Mouse (Mus musculus): ENCODE data around the gene Pla2g3.
A peak's percentile ranks its signal among the peaks of the same experiment; 100 is the strongest.

Pla2g3 gene

GRCm38 (mm10) chr11:3519756-3520398 is 31.8 kb downstream of the Pla2g3 start:
- no peak for DNase-seq (ENCODE audit: low read depth, low spot score)

DNA sequence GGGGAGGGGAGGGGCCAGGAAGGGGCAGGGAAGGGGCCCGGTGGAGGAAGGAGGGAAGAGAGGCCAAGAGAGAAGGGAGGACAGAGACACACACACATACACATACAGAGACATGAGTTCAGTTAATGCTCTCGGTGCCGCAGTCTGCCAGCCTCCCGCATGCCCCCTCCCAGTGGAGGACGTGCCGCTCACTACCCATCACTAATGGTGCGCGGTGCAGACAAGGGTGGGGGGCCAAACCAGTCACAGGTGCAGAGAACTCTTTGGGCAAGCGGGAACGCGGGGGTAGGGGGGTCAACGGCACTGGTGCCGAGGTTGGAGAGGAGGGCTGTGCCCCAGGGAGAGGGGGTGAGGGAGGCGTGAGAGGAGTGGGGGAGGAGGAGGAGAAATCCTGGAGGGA is 32.8 kb downstream of the Pla2g3 start:
- no peak for DNase-seq (ENCODE audit: low read depth, low spot score)

DNA sequence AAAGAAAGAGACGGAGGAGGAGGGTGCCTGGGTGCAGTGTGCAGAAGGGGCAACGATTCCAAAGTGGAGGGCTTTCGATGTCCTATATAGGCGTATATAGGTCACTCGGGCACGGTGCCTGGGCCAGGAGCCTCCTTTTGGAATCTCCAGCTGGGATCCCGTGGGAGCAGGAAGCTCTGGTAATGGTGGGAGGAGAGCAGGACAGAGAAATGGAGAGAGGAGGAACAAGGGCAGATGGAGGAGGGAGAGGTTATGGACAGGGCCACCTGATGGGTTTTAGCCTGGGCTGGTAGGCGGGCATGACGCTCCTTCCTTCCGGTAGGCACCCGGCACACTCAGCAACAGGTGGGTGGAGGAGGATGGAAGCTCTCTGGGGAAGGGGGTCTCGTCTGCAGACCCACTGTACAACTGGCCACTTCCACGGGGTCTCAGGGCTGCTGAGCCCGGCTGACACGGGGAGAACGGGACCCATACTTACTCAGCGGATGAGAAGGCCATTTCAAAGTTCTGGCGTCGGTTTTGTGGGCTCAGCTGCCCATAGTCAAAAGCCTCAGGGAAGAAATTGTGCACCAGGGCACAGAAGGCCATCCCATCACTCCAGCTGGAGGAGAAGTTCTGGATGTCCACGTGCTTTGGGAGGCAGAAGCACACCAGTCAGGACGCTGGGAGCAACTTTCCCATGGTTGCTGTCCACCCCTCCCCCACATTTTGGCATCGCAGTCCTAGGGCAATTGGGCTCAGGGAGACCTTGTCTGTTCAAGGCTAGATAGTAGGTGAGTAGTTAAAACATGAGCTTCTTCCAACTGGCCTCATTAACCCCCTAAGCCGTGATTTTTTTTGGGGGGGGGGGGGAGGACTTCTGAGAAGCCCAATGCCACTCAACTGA is 33.5 kb downstream of the Pla2g3 start:
- DNase-seq (ENCODE audit: low read depth, low spot score) = no peak

GRCm38 (mm10) chr11:3522285-3523000 is 34.4 kb downstream of the Pla2g3 start:
- DNase-seq (ENCODE audit: low read depth, low spot score) = no peak

DNA sequence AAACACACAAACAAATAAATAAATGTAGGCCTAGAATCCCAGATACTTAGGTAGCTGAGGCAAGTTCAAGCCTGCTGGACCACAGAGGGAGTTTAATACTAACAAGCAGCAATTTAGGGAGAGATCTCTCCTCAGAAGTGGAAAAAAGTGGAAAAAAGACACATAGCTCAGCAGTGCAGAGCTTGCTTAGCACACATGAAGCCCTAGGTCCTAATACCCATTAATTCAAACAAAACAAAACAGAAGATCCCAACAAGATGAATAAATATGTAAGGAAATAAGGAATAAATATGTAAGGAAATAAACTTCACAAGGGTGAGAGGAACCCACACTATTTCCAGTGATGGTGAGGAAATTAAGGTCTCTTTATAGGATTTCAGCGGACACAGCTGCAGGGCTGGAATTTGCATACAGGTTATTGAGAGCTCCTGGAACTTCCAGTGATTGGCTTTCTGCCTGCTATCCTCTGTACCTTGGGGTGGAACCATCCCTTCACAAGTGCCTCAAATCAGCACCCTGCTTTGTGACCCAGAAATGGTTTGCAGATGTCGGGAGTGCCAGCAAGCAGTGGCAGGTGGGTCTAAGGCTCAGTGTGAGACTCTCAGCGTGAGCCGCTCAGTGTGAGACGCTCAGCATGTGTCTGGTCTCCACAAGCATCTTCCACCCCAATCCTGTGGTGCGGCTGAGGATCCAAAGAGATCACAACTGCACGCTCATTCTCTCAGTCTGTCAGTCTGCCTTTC is 35.9 kb downstream of the Pla2g3 start:
- DNase-seq (ENCODE audit: low read depth, low spot score) = no peak

GRCm38 (mm10) chr11:3525560-3525959 is 37.5 kb downstream of the Pla2g3 start:
- DNase-seq (ENCODE audit: low read depth, low spot score) = no peak

DNA sequence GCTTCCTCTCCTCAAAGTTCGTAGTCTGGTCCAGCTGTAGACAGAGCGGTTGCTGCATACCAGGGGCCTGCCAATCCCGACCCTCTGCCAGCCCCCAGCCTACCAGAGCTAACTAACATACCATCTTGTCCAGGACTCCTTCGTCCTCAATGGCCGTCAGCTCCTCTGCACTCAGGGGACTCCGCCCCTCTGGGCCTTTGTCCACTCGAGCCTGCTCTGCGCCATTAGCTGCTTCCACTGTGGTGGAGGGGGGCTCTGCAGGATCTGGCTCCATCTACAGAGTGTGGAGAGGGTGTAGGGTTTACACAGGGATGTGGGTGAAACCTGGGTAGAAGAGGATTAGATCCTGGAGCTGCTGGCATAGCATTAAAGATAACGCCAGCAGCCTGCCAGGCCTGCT is 38.1 kb downstream of the Pla2g3 start:
- DNase-seq (ENCODE audit: low read depth, low spot score) = no peak

DNA sequence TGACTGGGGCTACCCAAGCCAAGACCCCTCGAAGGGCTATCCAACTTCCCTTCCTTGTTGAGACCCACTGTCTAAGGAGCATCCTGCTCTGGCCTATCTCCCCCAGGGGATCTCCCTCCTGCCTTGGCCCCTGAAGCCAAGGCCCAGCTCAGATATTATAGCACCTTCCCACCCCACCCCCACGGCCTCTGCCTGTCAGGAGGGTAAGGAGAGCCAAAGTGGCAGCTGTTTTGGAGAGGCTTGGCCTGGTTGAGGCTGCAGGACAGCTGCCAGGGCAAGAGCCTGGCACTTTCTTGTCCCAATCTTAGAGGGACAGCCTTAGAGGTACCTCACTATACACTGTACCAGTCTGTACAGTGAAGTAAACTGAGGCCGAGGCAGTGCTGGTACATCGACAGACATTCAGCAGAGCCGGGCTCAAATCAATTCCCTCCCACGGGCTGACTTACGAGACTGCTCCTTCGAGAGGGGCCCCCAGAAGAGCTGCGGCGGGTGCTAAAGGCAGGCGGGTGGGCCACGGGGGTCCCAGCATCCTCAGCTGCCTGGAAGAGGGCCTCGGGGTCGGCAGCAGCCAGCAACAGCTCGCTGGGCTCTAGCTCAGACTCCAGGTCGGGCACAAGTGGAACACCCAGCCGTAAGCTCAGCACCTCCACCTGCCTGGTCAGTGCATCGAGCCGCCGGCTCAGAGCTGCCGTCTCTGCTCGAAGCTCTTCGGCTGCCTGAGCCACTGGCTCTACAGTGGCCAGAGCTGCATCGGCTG is 39.1 kb downstream of the Pla2g3 start:
- DNase-seq (ENCODE audit: low read depth, low spot score) = no peak

GRCm38 (mm10) chr11:3527766-3528165 is 39.7 kb downstream of the Pla2g3 start:
- no peak for DNase-seq (ENCODE audit: low read depth, low spot score)

GRCm38 (mm10) chr11:3528208-3528607 is 40.1 kb downstream of the Pla2g3 start:
- DNase-seq (ENCODE audit: low read depth, low spot score) = no peak

- no peak for DNase-seq (ENCODE audit: low read depth, low spot score)
Measured at GRCm38 (mm10) chr11:3529476-3530252, 41.6 kb downstream of the Pla2g3 start.

- no peak for DNase-seq (ENCODE audit: low read depth, low spot score)
Measured at GRCm38 (mm10) chr11:3530731-3531130, 42.6 kb downstream of the Pla2g3 start.

DNA sequence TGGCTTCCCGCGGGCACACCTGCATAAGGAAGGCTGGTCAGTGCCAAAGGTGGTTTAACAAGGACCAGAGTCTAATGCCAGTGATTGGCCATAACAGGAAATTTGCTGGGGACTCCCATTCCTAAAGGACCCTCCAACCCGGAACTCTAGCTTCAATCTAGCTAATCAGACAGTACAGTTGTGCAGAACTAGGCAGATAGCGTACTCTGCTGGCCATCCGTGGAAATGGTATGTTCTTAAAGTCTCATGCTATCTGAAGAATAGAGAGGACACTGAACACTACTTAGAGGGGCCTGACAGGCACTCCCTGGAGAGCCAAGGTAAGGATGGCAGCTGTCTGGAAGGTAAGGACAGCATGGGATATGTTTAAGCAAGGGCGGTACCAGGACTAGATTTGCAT is 43.5 kb downstream of the Pla2g3 start:
- no peak for DNase-seq (ENCODE audit: low read depth, low spot score)

- DNase-seq (ENCODE audit: low read depth, low spot score) = no peak
Measured at GRCm38 (mm10) chr11:3532101-3532931, 44.2 kb downstream of the Pla2g3 start.

DNA sequence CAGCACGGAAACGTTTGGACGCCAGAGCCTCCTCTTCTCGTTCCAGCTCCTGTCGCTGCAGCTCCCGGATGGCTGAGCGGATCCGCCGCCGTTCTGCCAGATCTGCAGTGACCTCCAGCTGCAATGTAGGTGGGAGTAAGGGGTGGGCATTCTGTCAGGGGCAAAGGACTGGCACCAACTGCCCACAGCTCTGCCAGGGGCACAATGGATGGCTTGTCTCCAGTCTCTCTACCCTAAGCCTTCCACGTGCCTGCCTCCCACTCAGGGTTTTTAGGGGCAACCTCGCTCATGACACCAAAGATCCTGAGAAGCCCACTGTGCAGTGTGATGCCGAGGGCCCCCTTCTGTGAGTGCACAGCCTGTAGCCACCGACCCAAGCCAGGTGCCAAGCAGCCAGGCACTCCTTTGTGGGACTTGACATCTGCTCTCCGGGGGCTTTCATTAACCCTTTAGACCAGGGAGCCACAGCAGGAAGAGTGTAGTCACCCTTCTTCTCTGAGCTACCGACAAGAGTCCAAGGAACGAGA is 45.4 kb downstream of the Pla2g3 start:
- no peak for DNase-seq (ENCODE audit: low read depth, low spot score)

DNA sequence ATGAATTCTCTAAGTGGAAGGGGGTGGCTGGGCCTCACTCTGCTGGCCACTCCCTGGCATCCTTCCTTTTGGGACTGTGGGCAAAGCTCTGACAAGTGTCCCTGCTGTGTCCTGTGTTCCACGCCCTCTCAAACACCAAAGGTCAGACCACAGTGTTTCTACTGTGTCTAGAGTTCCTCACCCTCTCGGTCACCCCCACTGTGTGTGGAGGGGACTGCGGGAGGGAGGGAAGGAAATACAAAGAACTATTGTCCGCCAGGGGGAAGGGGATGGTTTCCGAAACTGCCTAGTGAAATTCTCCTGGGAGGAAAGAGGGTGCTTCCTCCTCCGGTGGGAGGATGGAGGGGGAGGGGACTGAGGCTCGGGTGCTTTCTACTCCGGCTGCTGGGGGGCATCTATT is 46.9 kb downstream of the Pla2g3 start:
- DNase-seq (ENCODE audit: low read depth, low spot score) = no peak

DNA sequence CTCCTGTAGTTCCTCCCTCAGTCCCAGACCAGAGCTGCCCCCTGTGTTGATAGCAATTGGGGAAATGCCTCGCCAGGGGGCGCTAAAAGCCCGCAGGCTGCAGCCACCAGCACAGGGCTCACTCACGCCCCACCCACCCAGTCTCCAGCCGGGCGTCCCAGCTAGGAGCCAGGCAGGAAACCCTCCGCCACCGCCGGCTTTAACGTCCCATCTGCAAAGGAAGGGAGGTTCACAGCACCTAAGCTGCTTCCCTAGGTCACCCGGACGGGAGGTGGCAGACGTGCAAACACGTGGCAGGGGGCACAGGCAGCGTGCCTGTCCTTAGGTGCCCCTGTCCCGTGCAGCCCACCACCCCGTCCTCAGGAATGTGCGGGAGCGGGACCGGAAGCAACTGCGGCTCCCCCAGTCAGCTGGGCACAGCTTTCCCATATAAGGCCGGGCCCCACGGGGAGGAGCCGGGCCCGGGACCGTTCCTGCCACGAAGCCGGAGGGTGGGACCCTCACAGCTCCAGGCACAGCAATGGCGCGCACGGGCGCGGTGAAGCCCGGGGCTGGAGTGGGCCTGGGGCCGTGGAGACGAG is 47.4 kb downstream of the Pla2g3 start:
- DNase-seq (ENCODE audit: low read depth, low spot score) = peak; percentile 49

DNA sequence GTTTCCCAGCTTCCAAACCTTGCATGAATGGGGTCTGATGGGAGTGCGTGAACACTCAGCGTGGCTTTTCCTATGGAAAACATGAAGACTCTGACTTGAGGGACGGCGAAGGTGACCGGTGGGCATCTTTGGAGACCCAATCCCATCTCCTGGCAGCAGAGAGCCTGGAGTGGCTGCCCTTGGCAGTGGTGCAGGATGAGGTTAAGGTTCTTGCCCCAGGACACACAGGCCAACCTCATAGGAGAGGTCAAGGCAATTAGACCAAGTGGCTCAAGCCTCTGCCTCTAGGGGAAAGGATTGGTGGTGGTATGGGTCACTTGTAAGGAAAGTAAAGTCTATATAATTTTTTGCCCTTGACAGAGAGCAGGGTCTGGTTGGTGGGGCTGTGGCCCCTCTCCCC is 48.0 kb downstream of the Pla2g3 start:
- DNase-seq (ENCODE audit: low read depth, low spot score) = no peak
